Mouse (Mus musculus): ENCODE data around the gene Iqcf5.

DNA sequence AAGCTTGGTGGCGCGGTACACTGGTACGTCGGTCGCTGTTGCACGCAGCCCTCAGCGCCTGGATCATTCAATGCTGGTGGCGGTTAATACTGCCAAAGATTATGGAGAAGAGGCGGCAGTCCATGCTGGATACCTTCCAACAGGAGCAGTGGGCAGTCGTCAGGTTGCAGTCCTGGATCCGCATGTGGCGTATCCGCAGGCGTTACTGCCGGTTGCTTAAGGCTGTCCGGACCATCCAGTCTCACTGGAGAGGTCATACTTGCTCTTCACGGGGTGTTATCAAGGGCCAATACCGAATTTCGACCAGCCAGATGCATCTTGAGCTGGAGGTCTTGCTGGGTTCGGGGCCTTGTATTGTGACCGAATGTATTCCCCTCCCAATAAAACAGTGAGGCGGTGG, 12.5 kb upstream of the Iqcf5 start:
- TF ChIP-seq CTCF (IDR thresholded peaks at IDR 0.05; ENCODE audit: borderline replicate concordance, insufficient read depth, low read length) (no peak), POLR2A (IDR thresholded peaks at IDR 0.05; ENCODE audit: low read depth, low read length) (no peak)

All from embryonic fibroblast, embryonic 13.5 days (primary cell).